Mouse (Mus musculus) hindbrain, embryonic 12.5 days (tissue): Measurements from ENCODE around the gene Mrtfb. TPM values are rescaled to one million over a fixed set of nuclear protein-coding genes. Genes with fewer than 3 reads are reported as not detected.
A peak's percentile ranks its signal among the peaks of the same experiment; 100 is the strongest.

Experiments
- ATAC-seq: fragments of 200-750 bp; cut with Nextera tagmentation; 2 replicates; pipeline ENCODE4 v1.8.0; 2017; ENCODE audit warnings: moderate TSS enrichment; ENCODE audit not compliant: low FRiP score
- H3K27ac ChIP-seq: fragments of 300-500 bp; sonication (generic); 2 replicates; pipeline ENCODE4 v1.5.1; 2016; ENCODE audit warnings: mild to moderate bottlenecking
- H3K27me3 ChIP-seq: fragments of 300-500 bp; sonication (generic); 2 replicates; pipeline ENCODE4 v1.6.1; 2016; ENCODE audit warnings: mild to moderate bottlenecking
- H3K36me3 ChIP-seq: fragments of 300-500 bp; sonication (generic); 2 replicates; pipeline ENCODE4 v1.6.1; 2016; ENCODE audit warnings: mild to moderate bottlenecking
- H3K4me1 ChIP-seq: fragments of 300-500 bp; sonication (generic); 2 replicates; pipeline ENCODE4 v1.6.1; 2016
- H3K4me2 ChIP-seq: fragments of 300-500 bp; sonication (generic); replicated peaks from 2 replicates; pipeline ENCODE4 v1.6.1; 2016; ENCODE audit warnings: mild to moderate bottlenecking
- H3K4me3 ChIP-seq: fragments of 300-500 bp; sonication (generic); 2 replicates; pipeline ENCODE4 v1.5.1; 2016; ENCODE audit warnings: mild to moderate bottlenecking
- H3K9ac ChIP-seq: fragments of 300-500 bp; sonication (generic); 2 replicates; pipeline ENCODE4 v1.6.1; 2016; ENCODE audit warnings: mild to moderate bottlenecking, moderate library complexity
- H3K9me3 ChIP-seq: fragments of 300-500 bp; sonication (generic); replicated peaks from 2 replicates; pipeline ENCODE4 v1.6.1; 2016; ENCODE audit warnings: mild to moderate bottlenecking
- WGBS: fragments of 180-500 bp; shearing (Covaris S2); methylation state at CpG from one replicate; pipeline ENCODE4 v1.1.7; 2016; 5-methylcytosine and 5-hydroxymethylcytosine counted together
- polyA plus RNA-seq: library from polyadenylated mRNA; unstranded; fragments of >200 nt; fragmentation: Nextera tagmentation; extraction: Ambion mirVana; gene quantifications from 2 replicates; pipeline ENCODE4 v1.2.1, GENCODE M21; 2016

Gene Mrtfb
- polyA plus RNA-seq, 1 experiment from 2014 or later, result 15.9 TPM

DNA sequence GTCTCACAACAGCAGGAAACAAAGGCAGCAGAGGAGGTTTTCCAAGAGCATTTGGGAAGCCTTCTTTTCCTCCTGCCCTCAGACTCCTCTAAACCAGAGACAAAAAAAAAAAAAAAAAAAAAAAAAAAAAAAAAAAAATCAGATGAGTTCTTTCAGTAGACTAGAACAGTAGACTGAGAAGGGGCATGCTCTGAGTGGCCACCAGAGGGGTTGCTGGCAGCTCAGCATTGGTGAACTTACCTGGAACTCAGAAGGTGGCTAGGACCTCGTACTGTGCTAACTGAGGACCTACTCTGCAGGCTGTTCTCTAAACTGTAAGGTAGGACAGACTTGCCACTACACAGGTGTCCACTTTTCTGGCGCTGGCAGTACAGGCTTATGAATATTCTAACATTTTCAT lies 179.3 kb downstream of the Mrtfb start:
- Histone ChIP-seq H3K4me1 (peaks cover 4% of the 10 kb centered on the region), H3K36me3 (no peaks in the 10 kb centered on the region), H3K9me3 (no peaks in the 10 kb centered on the region), H3K9ac (no peak overlapping the region), H3K4me2 (no peak overlapping the region), H3K27me3 (no peaks in the 10 kb centered on the region), H3K27ac (no peak overlapping the region), H3K4me3 (no peak overlapping the region)
- WGBS, result 78% methylated on average over 2 of the region's 2 CpGs
- ATAC-seq, result no peak

GRCm38 (mm10) chr16:13437037-13437769 lies 180.9 kb downstream of the Mrtfb start:
- Histone ChIP-seq H3K4me2 (peak overlapping the region; percentile 69), H3K36me3 (no peaks in the 10 kb centered on the region), H3K4me1 (peaks cover 4% of the 10 kb centered on the region), H3K27me3 (no peaks in the 10 kb centered on the region), H3K27ac (no peak overlapping the region), H3K4me3 (peak overlapping the region; percentile 57), H3K9ac (peak overlapping the region; percentile 61), H3K9me3 (no peaks in the 10 kb centered on the region)
- ATAC-seq, result peak; percentile 93
- under 1% methylated on average over 58 of the region's 58 CpGs for WGBS

- H3K36me3 ChIP-seq, result no peaks in the 10 kb centered on the region
- peak overlapping the region; percentile 57 for H3K4me3 ChIP-seq
- ATAC-seq, result peak; percentile 60
- H3K4me2 ChIP-seq, result peak overlapping the region; percentile 69
- peaks cover 4% of the 10 kb centered on the region for H3K4me1 ChIP-seq
- no peaks in the 10 kb centered on the region for H3K9me3 ChIP-seq
- H3K27me3 ChIP-seq, result no peaks in the 10 kb centered on the region
- peak overlapping the region; percentile 61 for H3K9ac ChIP-seq
- WGBS, result 1% methylated on average over 24 of the region's 24 CpGs
- no peak overlapping the region for H3K27ac ChIP-seq
Observed at GRCm38 (mm10) chr16:13437770-13438372, 181.6 kb downstream of the Mrtfb start.

DNA sequence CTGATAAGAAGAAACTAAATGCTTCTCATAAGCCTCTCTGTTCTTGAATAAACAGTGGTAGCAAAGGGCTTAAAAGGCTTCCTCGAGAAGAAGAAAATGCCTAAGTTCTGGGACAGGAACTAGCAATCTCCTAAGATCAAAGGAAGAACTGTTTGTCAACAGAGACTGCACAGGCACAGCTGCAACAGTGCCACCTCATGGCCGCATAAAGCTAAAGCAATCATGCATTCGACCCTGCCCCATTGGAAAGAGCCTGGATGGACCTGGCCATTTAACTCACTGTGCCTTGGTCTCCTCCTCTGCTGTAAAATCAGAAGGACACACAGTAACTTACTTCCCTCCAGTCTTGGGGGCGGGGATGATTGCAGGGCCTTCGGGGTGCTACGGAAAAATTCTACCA lies 184.2 kb downstream of the Mrtfb start:
- no peak for ATAC-seq
- Histone ChIP-seq H3K9ac (no peak overlapping the region), H3K9me3 (no peaks in the 10 kb centered on the region), H3K36me3 (no peaks in the 10 kb centered on the region), H3K4me1 (peaks cover 4% of the 10 kb centered on the region), H3K27ac (no peak overlapping the region), H3K4me2 (no peak overlapping the region), H3K27me3 (peaks cover 10% of the 10 kb centered on the region), H3K4me3 (no peak overlapping the region)
- WGBS, result 53% methylated on average over 6 of the region's 6 CpGs

GRCm38 (mm10) chr16:13443764-13444163 lies 187.5 kb downstream of the Mrtfb start:
- no peaks in the 10 kb centered on the region for H3K9me3 ChIP-seq
- H3K4me1 ChIP-seq, result peaks cover 16% of the 10 kb centered on the region
- no peak for ATAC-seq
- peaks cover 39% of the 10 kb centered on the region for H3K27me3 ChIP-seq
- WGBS, result 67% methylated on average over 1 of the region's 1 CpGs
- no peak overlapping the region for H3K4me2 ChIP-seq
- H3K27ac ChIP-seq, result no peak overlapping the region
- no peak overlapping the region for H3K9ac ChIP-seq
- H3K36me3 ChIP-seq, result no peaks in the 10 kb centered on the region
- H3K4me3 ChIP-seq, result no peak overlapping the region

GRCm38 (mm10) chr16:13445461-13445860 lies 189.2 kb downstream of the Mrtfb start:
- Histone ChIP-seq H3K9me3 (no peaks in the 10 kb centered on the region), H3K9ac (no peak overlapping the region), H3K27me3 (peaks cover 56% of the 10 kb centered on the region), H3K36me3 (no peaks in the 10 kb centered on the region), H3K4me1 (peaks cover 23% of the 10 kb centered on the region), H3K4me2 (no peak overlapping the region), H3K27ac (no peak overlapping the region), H3K4me3 (no peak overlapping the region)
- no peak for ATAC-seq
- 57% methylated on average over 5 of the region's 5 CpGs for WGBS

DNA sequence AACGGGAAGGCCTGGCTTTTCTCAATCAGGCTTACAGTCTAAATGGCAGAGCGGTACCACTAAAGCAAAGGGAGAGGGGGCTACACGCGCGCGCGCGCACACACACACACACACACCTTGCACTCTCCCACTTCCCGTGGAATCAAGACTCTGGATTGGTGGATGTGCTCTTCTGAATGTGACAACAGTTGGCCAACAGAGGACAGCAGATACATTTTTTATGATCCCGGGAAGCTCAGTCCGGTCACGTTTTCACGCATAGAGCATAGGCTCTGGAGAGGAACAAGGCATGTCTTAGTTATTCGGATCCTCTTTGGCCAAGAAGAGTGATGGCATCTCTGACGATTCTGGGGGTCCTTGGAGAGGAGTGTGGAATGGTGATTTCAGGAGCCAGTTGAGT lies 190.2 kb downstream of the Mrtfb start:
- Histone ChIP-seq H3K9me3 (no peaks in the 10 kb centered on the region), H3K27ac (no peak overlapping the region), H3K36me3 (no peaks in the 10 kb centered on the region), H3K4me2 (peak overlapping the region; percentile 81), H3K4me3 (0 out of 2 replicates have a peak overlapping the region, but pooled peaks have one; percentile 54), H3K4me1 (peaks cover 24% of the 10 kb centered on the region), H3K9ac (no peak overlapping the region; the same call in 1 of the 2 replicates), H3K27me3 (peaks cover 62% of the 10 kb centered on the region)
- WGBS, result 22% methylated on average over 15 of the region's 15 CpGs
- ATAC-seq, result no peak

GRCm38 (mm10) chr16:13446971-13447283 lies 190.6 kb downstream of the Mrtfb start:
- Histone ChIP-seq H3K27me3 (peaks cover 62% of the 10 kb centered on the region), H3K27ac (no peak overlapping the region), H3K4me2 (peak overlapping the region; percentile 81), H3K4me3 (peak overlapping the region; percentile 54), H3K9me3 (no peaks in the 10 kb centered on the region), H3K36me3 (no peaks in the 10 kb centered on the region), H3K4me1 (peaks cover 24% of the 10 kb centered on the region), H3K9ac (peak overlapping the region; percentile 70)
- ATAC-seq, result no peak; the same call in 1 of the 2 replicates
- 1% methylated on average over 10 of the region's 11 CpGs for WGBS

GRCm38 (mm10) chr16:13447284-13448050 lies 191.2 kb downstream of the Mrtfb start:
- H3K36me3 ChIP-seq, result no peaks in the 10 kb centered on the region
- peaks cover 62% of the 10 kb centered on the region for H3K27me3 ChIP-seq
- peaks cover 24% of the 10 kb centered on the region for H3K4me1 ChIP-seq
- peak overlapping the region; percentile 70 for H3K9ac ChIP-seq
- peak overlapping the region; percentile 54 for H3K4me3 ChIP-seq
- H3K9me3 ChIP-seq, result no peaks in the 10 kb centered on the region
- H3K27ac ChIP-seq, result no peak overlapping the region
- WGBS, result 0% methylated on average over 36 of the region's 43 CpGs
- peak overlapping the region; percentile 81 for H3K4me2 ChIP-seq
- peak; percentile 71 for ATAC-seq

DNA sequence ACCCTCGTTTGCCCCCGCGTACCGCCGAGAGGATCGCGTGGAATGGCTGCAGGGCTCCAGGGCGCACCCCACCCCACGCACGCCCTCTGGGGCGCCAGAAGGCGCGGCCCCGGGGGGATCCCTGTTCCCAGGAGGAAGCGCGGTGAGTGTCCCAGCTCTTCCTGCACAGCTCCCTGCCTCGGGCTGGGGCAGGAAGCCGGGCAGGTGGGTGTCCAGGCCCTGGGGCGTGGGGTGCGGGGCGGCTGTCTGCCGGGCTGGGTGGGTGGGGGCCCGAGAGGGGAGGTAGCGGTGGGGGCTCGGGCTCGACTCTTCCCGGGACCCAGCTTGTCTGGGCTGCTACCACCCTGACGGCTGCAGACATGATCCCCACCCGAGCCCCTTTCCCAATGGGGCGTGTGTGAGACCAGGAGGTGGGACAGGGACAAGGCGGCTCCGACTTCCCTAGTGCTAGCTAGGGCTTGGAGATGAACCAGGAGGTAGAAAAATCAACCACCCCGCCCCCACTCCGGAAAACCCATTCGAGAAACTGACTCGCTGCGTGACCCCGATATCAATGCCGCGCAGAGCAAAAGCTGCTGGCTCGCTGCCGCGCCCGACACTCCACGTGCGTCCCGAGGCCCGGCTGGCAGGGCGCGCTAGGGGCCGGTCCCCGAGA lies 191.9 kb downstream of the Mrtfb start:
- H3K4me3 ChIP-seq, result peak overlapping the region; percentile 54
- peak overlapping the region; percentile 81 for H3K4me2 ChIP-seq
- H3K27me3 ChIP-seq, result peaks cover 62% of the 10 kb centered on the region
- H3K27ac ChIP-seq, result no peak overlapping the region
- no peaks in the 10 kb centered on the region for H3K36me3 ChIP-seq
- WGBS, result 1% methylated on average over 52 of the region's 52 CpGs
- peak; percentile 72 for ATAC-seq
- H3K4me1 ChIP-seq, result peaks cover 24% of the 10 kb centered on the region
- peak overlapping the region; percentile 70 for H3K9ac ChIP-seq
- H3K9me3 ChIP-seq, result no peaks in the 10 kb centered on the region

- ATAC-seq, result no peak
- peak overlapping the region; percentile 70 for H3K9ac ChIP-seq
- no peaks in the 10 kb centered on the region for H3K9me3 ChIP-seq
- no peaks in the 10 kb centered on the region for H3K36me3 ChIP-seq
- no peak overlapping the region for H3K27ac ChIP-seq
- H3K4me2 ChIP-seq, result peak overlapping the region; percentile 81
- H3K27me3 ChIP-seq, result peaks cover 62% of the 10 kb centered on the region
- peaks cover 24% of the 10 kb centered on the region for H3K4me1 ChIP-seq
- peak overlapping the region; percentile 54 for H3K4me3 ChIP-seq
- WGBS, result 8% methylated on average over 8 of the region's 8 CpGs
Observed at GRCm38 (mm10) chr16:13448706-13449090, 192.4 kb downstream of the Mrtfb start.

- Histone ChIP-seq H3K4me2 (0 out of 2 replicates have a peak overlapping the region, but pooled peaks have one; percentile 81), H3K4me3 (no peak overlapping the region), H3K27ac (no peak overlapping the region), H3K4me1 (peaks cover 24% of the 10 kb centered on the region), H3K9me3 (no peaks in the 10 kb centered on the region), H3K36me3 (no peaks in the 10 kb centered on the region), H3K9ac (no peak overlapping the region), H3K27me3 (peaks cover 62% of the 10 kb centered on the region)
- WGBS, result 12% methylated on average over 13 of the region's 13 CpGs
- ATAC-seq, result no peak
Observed at GRCm38 (mm10) chr16:13449491-13449890, 193.2 kb downstream of the Mrtfb start.
